Mouse (Mus musculus) spleen, postnatal 4 days (tissue): ENCODE data around the gene Tiam1.
"Not testable (repeated sequence)": the region's sequence is repeated elsewhere in the genome, so short reads cannot be mapped to it uniquely, and the experiment has no call there.

Source experiments
- DNase-seq, 2 experiments: peaks; one replicate each; pipeline ENCODE4 v3.0.0; 2022; ENCODE audit warnings: low spot score in 2 of 2

Gene Tiam1

GRCm38 (mm10) chr16:90104714-90105459, 38.7 kb downstream of the Tiam1 start:
- no peak for DNase-seq

DNA sequence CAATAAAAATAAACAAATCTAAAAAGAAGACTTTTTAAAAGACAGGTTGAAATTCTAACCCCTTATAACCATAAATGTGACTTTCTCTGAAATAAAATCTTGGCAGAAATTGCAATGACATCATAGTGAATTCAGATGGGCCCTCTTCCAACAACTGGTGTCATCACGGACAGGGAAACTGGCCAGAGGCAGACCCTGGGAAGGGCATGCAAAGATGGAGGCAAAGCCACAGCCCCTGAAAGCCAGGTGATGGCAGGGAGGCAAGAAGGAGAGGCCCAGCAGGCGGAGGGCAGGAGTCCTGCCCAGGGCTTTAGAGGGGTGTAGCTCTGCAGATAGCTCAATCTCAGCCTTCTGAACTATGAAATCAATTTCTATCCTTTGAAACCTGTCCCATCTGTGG, 39.8 kb downstream of the Tiam1 start:
- no peak for DNase-seq

- DNase-seq: no peak
Measured at GRCm38 (mm10) chr16:90102596-90102995, 41.0 kb downstream of the Tiam1 start.

- DNase-seq: no peak
Measured at GRCm38 (mm10) chr16:90098191-90098605, 45.4 kb downstream of the Tiam1 start.

- no peak for DNase-seq
Measured at GRCm38 (mm10) chr16:90097769-90098168, 45.8 kb downstream of the Tiam1 start.

GRCm38 (mm10) chr16:90096011-90096410, 47.6 kb downstream of the Tiam1 start:
- no peak for DNase-seq

GRCm38 (mm10) chr16:90093015-90093414, 50.6 kb downstream of the Tiam1 start:
- no peak for DNase-seq

- DNase-seq: no peak
Measured at GRCm38 (mm10) chr16:90091906-90092305, 51.7 kb downstream of the Tiam1 start.

DNA sequence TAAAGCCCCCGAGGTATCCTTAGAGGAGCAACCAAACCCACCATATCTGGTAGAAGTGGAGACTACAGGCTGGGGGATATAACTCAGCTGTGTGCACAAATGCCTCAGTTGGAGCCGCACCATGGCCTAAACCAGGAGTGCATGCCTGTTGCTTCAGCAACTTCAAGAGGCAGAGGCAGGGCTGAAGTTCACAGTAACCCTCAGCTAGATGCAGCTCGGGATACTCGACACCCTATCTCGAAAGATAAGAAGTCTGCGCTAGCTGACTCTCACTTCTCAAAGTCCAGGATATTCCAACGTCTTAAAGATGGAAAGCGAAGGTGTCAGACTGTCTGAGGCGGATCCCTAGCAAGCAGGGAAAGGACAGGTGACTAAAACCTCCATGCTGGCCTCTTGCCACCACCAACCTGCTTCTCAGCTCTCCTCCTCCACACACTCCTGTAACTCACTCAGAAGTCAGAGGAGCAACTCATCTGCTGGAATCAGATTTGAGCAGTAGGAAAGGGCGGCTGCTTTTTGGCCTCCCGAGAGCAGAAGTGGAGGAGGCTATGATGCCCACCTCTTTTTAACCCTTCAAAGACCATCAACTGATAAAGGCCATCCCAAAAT, 52.4 kb downstream of the Tiam1 start:
- DNase-seq: no peak

GRCm38 (mm10) chr16:90090368-90090767, 53.2 kb downstream of the Tiam1 start:
- DNase-seq: no peak

- DNase-seq: no peak
Measured at GRCm38 (mm10) chr16:90087256-90087655, 56.3 kb downstream of the Tiam1 start.

DNA sequence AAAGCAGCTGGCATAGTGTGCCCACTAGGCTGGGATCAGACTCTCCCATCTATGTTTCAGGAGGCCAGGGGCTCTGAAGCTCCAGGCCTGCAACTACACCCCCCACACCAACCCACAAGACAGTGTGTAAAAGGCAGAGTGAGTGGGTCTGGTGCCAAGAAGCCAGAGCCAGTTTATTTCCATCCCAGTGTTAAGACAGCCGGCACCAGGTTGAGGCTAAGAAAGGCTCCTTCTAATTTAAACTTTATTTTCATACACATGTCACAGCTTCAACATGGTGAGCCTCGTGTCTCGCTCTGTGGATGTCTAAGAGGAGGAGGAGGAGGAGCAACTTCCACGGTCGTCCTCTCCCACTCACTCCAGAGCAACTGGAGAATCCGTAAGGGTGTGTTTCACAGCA, 57.5 kb downstream of the Tiam1 start:
- DNase-seq: no peak

DNA sequence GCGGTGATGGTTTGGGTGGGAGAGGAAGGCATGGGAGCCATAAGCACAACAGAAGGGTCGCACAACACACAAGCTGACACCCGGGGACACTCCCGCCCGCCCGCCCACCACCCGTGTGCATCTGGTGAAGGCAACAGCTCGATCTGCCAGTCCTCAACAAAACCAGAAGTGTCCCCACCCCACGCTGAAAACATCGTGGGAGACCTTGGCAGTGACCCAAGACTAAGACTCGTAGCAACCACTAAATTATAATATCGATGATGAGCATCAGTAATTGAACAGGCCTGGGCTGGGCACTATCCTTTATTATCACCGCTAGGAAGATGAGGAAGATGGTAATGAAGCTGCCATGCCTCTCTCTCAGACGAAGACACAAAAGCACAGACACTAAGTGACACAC, 58.0 kb downstream of the Tiam1 start:
- DNase-seq: no peak

DNA sequence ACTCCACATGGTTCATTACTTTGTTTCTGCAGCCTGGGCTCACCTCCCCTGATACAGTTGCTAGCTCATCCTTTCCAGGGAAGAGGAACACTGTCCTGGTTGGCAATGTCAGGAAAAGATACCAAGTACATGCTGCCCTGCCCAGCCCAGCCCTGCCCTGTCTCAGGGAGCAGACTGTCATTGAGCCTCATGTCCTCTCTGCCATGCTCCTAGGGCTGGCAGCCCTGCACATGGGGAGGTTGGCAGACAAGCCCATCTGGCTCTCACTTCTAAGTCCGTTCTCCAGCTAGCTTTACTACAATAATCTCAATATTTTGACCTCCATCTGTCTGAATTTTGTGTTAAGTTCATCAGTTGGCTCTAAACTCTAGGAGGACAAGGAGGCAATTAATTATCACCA, 62.4 kb downstream of the Tiam1 start:
- no peak for DNase-seq

DNA sequence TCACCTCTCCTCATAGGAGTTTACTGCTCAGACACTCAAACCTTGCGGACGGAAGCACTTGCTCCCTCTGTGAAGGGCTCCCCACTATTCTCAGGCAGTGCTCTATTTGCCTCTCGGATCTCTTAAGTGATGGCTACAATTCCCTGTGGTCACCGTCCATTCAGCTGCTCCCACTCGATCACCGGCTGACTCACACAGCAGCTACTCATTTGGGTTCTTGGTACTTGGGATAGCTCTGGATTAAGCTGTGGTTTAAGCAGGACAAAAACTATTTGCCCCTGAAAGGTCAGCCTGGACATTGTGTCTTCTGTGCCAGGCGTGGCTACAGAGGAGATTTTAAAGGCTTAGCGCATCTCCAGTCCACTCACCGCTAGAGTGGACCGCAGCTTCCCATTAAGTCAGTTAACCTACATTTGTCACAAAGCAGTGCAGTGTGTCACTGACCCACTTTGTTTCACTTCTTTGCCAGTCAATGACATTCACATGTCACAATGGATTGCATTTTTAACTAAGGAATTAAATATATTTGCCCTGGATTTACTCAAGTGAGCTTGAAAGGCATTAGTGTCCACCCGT, 64.7 kb downstream of the Tiam1 start:
- no peak for DNase-seq

GRCm38 (mm10) chr16:90073510-90073909, 70.1 kb downstream of the Tiam1 start:
- DNase-seq: no peak

- DNase-seq: no peak
Measured at GRCm38 (mm10) chr16:90072651-90073050, 70.9 kb downstream of the Tiam1 start.

GRCm38 (mm10) chr16:90071125-90071524, 72.4 kb downstream of the Tiam1 start:
- not testable (repeated sequence) for DNase-seq

- no peak for DNase-seq
Measured at GRCm38 (mm10) chr16:90070104-90070503, 73.5 kb downstream of the Tiam1 start.

- DNase-seq: no peak
Measured at GRCm38 (mm10) chr16:90069197-90069596, 74.4 kb downstream of the Tiam1 start.

GRCm38 (mm10) chr16:90052905-90053519, 90.6 kb downstream of the Tiam1 start:
- DNase-seq: no peak

DNA sequence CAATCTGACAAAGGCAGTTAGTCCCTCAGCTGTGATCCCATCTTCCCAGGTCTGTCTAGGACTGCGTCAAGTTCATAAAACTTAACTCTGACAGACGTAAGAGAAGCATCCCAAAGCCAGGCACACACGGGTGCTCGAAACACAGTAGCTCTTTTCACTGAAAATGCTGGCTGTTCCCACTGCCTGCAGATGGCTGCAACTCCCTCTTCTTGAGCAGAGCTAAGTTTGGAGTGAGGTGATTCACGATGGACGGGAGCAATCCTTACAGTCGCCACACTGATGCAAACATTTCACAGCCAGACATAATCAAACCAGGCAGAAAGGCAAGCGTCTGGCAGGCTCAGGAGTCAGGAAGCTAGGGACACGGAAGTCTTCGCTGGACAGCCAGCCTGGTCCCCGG, 91.2 kb downstream of the Tiam1 start:
- no peak for DNase-seq

DNA sequence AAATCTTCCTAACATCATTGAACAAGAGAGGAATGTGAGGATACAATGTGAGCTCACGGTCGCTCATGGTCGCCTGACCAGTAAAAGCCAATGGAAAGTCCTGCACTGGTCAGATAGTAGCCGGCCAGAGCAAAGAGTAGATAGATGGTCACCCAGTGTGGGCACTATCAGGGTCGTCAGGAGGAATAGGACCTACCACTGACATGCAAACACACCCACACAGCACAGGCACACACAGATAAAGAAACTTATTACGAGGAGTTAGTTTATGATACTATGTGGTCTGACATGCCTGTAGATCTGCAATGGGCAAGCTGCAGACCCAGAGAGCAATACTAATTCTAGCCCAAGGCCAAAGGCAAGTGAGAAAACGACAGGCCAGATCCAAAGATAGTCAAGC, 92.5 kb downstream of the Tiam1 start:
- DNase-seq: no peak
